Mouse (Mus musculus): ENCODE data around the gene Olfr705. TPM values are rescaled to one million over a fixed set of nuclear protein-coding genes. Genes with fewer than 3 reads are reported as not detected.
"Not testable (repeated sequence)": the region's sequence is repeated elsewhere in the genome, so short reads cannot be mapped to it uniquely, and the experiment has no call there.

Gene Olfr705
- polyA plus RNA-seq (2012; fragmentation: generic; extraction: Trizol) = not detected

GRCm38 (mm10) chr7:106876791-106877190 is at the start of gene Olfr705:
TSS of gene Olfr705 (minus strand) at chr7:106876891.
- Histone ChIP-seq H3K36me3 (ENCODE audit: control insufficient read depth, insufficient read depth) (no peaks in the 10 kb centered on the region), H3ac (ENCODE audit: control insufficient read depth, insufficient read length) (no peak within 1 kb of the TSS), H3K4me3 (no peak within 1 kb of the TSS), H3K4me2 (ENCODE audit: low read depth) (no peak within 1 kb of the TSS), H3K79me2 (ENCODE audit: control insufficient read depth, insufficient read depth) (no peaks in the 10 kb centered on the region), H3K27me3 (ENCODE audit: control insufficient read depth, insufficient read depth, insufficient read length) (no peaks in the 10 kb centered on the region)
- TF ChIP-seq MAX (IDR thresholded peaks at IDR 0.05; ENCODE audit: low read depth) (no peak), CEBPB (IDR thresholded peaks at IDR 0.05; ENCODE audit: insufficient read depth, poor library complexity, severe bottlenecking) (no peak), POLR2A (IDR thresholded peaks at IDR 0.05; ENCODE audit: insufficient read length, low read depth) (no peak), POLR2AphosphoS2 (IDR thresholded peaks at IDR 0.05; ENCODE audit: insufficient read length, low read depth) (no peak), REST (IDR thresholded peaks at IDR 0.05; ENCODE audit: insufficient read depth, insufficient read length) (no peak), TCF3 (IDR thresholded peaks at IDR 0.05; ENCODE audit: insufficient read length, low read depth) (no peak), SRF (IDR thresholded peaks at IDR 0.05; ENCODE audit: control insufficient read depth, insufficient read length, low read depth) (no peak), USF1 (IDR thresholded peaks at IDR 0.05; ENCODE audit: low read depth) (no peak), E2F4 (IDR thresholded peaks at IDR 0.05; ENCODE audit: insufficient read depth) (no peak), MYOG (IDR thresholded peaks at IDR 0.05; ENCODE audit: control insufficient read depth in 1 of 3, insufficient read depth in 1 of 3, insufficient read length in 2 of 3, low read depth in 2 of 3) (no peak), MYOD1 (IDR thresholded peaks at IDR 0.05; ENCODE audit: control insufficient read depth in 1 of 3, insufficient read length in 2 of 3, low read depth in 2 of 3) (no peak), TCF12 (IDR thresholded peaks at IDR 0.05; ENCODE audit: insufficient read depth, poor library complexity, severe bottlenecking) (no peak)

GRCm38 (mm10) chr7:106920961-106921360 is 44.3 kb upstream of the Olfr705 start:
- not testable (repeated sequence) for H3K4me2 ChIP-seq (ENCODE audit: low read depth); H3ac ChIP-seq (ENCODE audit: control insufficient read depth, insufficient read length); H3K79me2 ChIP-seq (ENCODE audit: control insufficient read depth, insufficient read depth); H3K4me3 ChIP-seq; H3K36me3 ChIP-seq (ENCODE audit: control insufficient read depth, insufficient read depth); H3K27me3 ChIP-seq (ENCODE audit: control insufficient read depth, insufficient read depth, insufficient read length)

GRCm38 (mm10) chr7:106907676-106908075 is 31.0 kb upstream of the Olfr705 start, which contains the start of gene Olfr1532-ps1:
TSS of gene Olfr1532-ps1 (plus strand) at chr7:106908001.
- Histone ChIP-seq H3K27me3 (ENCODE audit: control insufficient read depth, insufficient read depth, insufficient read length) (no peaks in the 10 kb centered on the region), H3K36me3 (ENCODE audit: control insufficient read depth, insufficient read depth) (no peaks in the 10 kb centered on the region), H3K4me2 (ENCODE audit: low read depth) (no peak within 1 kb of the TSS), H3ac (ENCODE audit: control insufficient read depth, insufficient read length) (no peak within 1 kb of the TSS), H3K79me2 (ENCODE audit: control insufficient read depth, insufficient read depth) (no peaks in the 10 kb centered on the region), H3K4me3 (no peak within 1 kb of the TSS)
- TF ChIP-seq TCF3 (IDR thresholded peaks at IDR 0.05; ENCODE audit: insufficient read length, low read depth) (no peak), MYOD1 (IDR thresholded peaks at IDR 0.05; ENCODE audit: control insufficient read depth in 1 of 3, insufficient read length in 2 of 3, low read depth in 2 of 3) (no peak), POLR2AphosphoS2 (IDR thresholded peaks at IDR 0.05; ENCODE audit: insufficient read length, low read depth) (no peak), MAX (IDR thresholded peaks at IDR 0.05; ENCODE audit: low read depth) (no peak)

DNA sequence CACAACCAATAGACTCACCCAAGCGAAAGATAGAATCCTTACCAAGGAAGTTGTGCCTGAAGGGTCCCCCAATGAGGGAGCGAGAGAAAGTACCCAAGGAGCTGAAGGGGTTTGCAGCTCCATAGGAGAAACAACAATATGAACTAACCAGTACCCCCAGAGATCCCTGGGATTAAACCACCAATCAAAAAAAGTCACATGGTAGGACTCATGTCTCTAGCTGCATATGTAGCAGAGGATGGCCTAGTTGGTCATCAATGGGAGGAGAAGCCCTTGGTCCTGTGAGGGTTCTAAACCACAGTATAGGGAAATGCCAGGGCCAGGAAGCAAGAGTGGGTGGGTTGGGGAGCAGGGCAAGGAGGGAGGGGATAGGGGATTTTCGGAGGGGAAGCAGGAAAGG is 24.4 kb upstream of the Olfr705 start, which contains the start of gene Olfr707:
TSS of gene Olfr707 (minus strand) at position 101 of the 400 bp plus-strand sequence.
- not testable (repeated sequence) for H3K27me3 ChIP-seq (ENCODE audit: control insufficient read depth, insufficient read depth, insufficient read length); H3K4me2 ChIP-seq (ENCODE audit: low read depth); H3K4me3 ChIP-seq; H3K79me2 ChIP-seq (ENCODE audit: control insufficient read depth, insufficient read depth); H3ac ChIP-seq (ENCODE audit: control insufficient read depth, insufficient read length); H3K36me3 ChIP-seq (ENCODE audit: control insufficient read depth, insufficient read depth)

DNA sequence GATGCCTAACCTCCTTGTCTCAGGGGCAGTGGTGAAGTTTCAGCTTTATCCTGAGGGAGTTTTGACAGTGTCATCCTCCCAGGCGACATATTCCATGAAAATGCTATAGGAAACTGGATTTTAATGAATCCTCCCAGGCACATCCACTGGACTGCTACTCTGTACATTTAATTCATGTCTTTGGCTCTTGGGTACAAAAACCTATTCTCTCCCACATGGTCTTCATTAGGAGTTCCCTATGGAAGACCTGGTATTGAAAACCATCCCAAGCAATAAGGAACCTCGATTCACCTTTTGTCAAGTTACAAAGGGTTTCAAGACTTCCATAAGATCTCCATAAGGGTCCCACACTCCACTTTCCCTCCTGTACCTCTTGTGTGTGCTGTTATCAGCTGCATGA is 11.4 kb upstream of the Olfr705 start, which contains the start of gene Olfr706:
TSS of gene Olfr706 (minus strand) at position 101 of the 400 bp plus-strand sequence.
- Histone ChIP-seq H3K4me2 (ENCODE audit: low read depth) (no peak within 1 kb of the TSS), H3ac (ENCODE audit: control insufficient read depth, insufficient read length) (no peak within 1 kb of the TSS), H3K4me3 (no peak within 1 kb of the TSS), H3K36me3 (ENCODE audit: control insufficient read depth, insufficient read depth) (no peaks in the 10 kb centered on the region), H3K27me3 (ENCODE audit: control insufficient read depth, insufficient read depth, insufficient read length) (no peaks in the 10 kb centered on the region), H3K79me2 (ENCODE audit: control insufficient read depth, insufficient read depth) (no peaks in the 10 kb centered on the region)
- no peak for TF ChIP-seq USF1 (IDR thresholded peaks at IDR 0.05; ENCODE audit: low read depth)
- TF ChIP-seq MYOD1 (IDR thresholded peaks at IDR 0.05; ENCODE audit: control insufficient read depth in 1 of 3, insufficient read length in 2 of 3, low read depth in 2 of 3) = no peak
- no peak for TF ChIP-seq POLR2A (IDR thresholded peaks at IDR 0.05; ENCODE audit: insufficient read length, low read depth)
- no peak for TF ChIP-seq TCF3 (IDR thresholded peaks at IDR 0.05; ENCODE audit: insufficient read length, low read depth)
- no peak for TF ChIP-seq CEBPB (IDR thresholded peaks at IDR 0.05; ENCODE audit: insufficient read depth, poor library complexity, severe bottlenecking)
- TF ChIP-seq SRF (IDR thresholded peaks at IDR 0.05; ENCODE audit: control insufficient read depth, insufficient read length, low read depth) = no peak
- no peak for TF ChIP-seq TCF12 (IDR thresholded peaks at IDR 0.05; ENCODE audit: insufficient read depth, poor library complexity, severe bottlenecking)
- TF ChIP-seq MAX (IDR thresholded peaks at IDR 0.05; ENCODE audit: low read depth) = no peak
- TF ChIP-seq MYOG (IDR thresholded peaks at IDR 0.05; ENCODE audit: control insufficient read depth in 1 of 3, insufficient read depth in 1 of 3, insufficient read length in 2 of 3, low read depth in 2 of 3) = no peak
- no peak for TF ChIP-seq E2F4 (IDR thresholded peaks at IDR 0.05; ENCODE audit: insufficient read depth)
- no peak for TF ChIP-seq REST (IDR thresholded peaks at IDR 0.05; ENCODE audit: insufficient read depth, insufficient read length)
- TF ChIP-seq POLR2AphosphoS2 (IDR thresholded peaks at IDR 0.05; ENCODE audit: insufficient read length, low read depth) = no peak

DNA sequence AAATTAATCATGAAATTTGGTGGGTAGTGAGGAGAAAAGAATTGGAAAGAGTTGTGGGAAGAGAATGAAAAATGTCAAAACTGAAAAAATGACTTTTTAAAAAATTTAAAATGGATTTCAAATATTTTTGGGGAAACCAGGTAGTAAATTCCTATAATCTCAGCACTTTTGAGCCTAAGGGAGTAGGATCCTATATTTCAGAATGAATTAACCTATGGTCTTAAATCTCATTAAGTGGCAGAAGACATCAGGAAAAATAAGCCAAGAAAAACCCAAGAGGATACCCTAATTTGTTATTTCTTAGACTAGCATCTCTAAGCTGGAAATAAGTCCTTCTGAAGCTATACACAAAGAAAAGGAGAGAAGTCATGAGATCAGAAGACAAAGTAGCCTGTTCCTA is 13.8 kb downstream of the Olfr705 start, which contains the start of gene Olfr704:
TSS of gene Olfr704 (plus strand) at position 301 of the 400 bp plus-strand sequence.
- no peak within 1 kb of the TSS for H3ac ChIP-seq (ENCODE audit: control insufficient read depth, insufficient read length)
- no peak for TF ChIP-seq POLR2AphosphoS2 (IDR thresholded peaks at IDR 0.05; ENCODE audit: insufficient read length, low read depth)
- no peak for TF ChIP-seq POLR2A (IDR thresholded peaks at IDR 0.05; ENCODE audit: insufficient read length, low read depth)
- TF ChIP-seq MYOD1 (IDR thresholded peaks at IDR 0.05; ENCODE audit: control insufficient read depth in 1 of 3, insufficient read length in 2 of 3, low read depth in 2 of 3) = no peak
- no peak for TF ChIP-seq CEBPB (IDR thresholded peaks at IDR 0.05; ENCODE audit: insufficient read depth, poor library complexity, severe bottlenecking)
- no peak for TF ChIP-seq MAX (IDR thresholded peaks at IDR 0.05; ENCODE audit: low read depth)
- TF ChIP-seq SRF (IDR thresholded peaks at IDR 0.05; ENCODE audit: control insufficient read depth, insufficient read length, low read depth) = no peak
- TF ChIP-seq TCF3 (IDR thresholded peaks at IDR 0.05; ENCODE audit: insufficient read length, low read depth) = no peak
- no peak for TF ChIP-seq MYOG (IDR thresholded peaks at IDR 0.05; ENCODE audit: control insufficient read depth in 1 of 3, insufficient read depth in 1 of 3, insufficient read length in 2 of 3, low read depth in 2 of 3)
- TF ChIP-seq REST (IDR thresholded peaks at IDR 0.05; ENCODE audit: insufficient read depth, insufficient read length) = no peak
- no peak for TF ChIP-seq USF1 (IDR thresholded peaks at IDR 0.05; ENCODE audit: low read depth)
- no peak for TF ChIP-seq TCF12 (IDR thresholded peaks at IDR 0.05; ENCODE audit: insufficient read depth, poor library complexity, severe bottlenecking)
- no peak within 1 kb of the TSS for H3K4me3 ChIP-seq
- H3K27me3 ChIP-seq (ENCODE audit: control insufficient read depth, insufficient read depth, insufficient read length) = no peaks in the 10 kb centered on the region
- H3K36me3 ChIP-seq (ENCODE audit: control insufficient read depth, insufficient read depth) = no peaks in the 10 kb centered on the region
- no peak within 1 kb of the TSS for H3K4me2 ChIP-seq (ENCODE audit: low read depth)
- no peaks in the 10 kb centered on the region for H3K79me2 ChIP-seq (ENCODE audit: control insufficient read depth, insufficient read depth)
